Mouse (Mus musculus) embryo, embryonic 9.5 days (tissue): ENCODE measurements at regions not wholly inside any gene's neighbourhood (a gene's known extent, or its start where the extent isn't known, plus 50 kb on each side); places are given as distances from the start of the nearest gene placed in this dataset.

Experiments used
- DNase-seq: peaks from one replicate; pipeline ENCODE4 v3.0.0-alpha.2; 2017; ENCODE audit errors: extremely low spot score

GRCm38 (mm10) chr9:61757806-61758205 lies 156.5 kb downstream of the Rplp1 start:
- no peak for DNase-seq

- DNase-seq, result no peak
Measured at GRCm38 (mm10) chr9:61756801-61757342, 157.5 kb downstream of the Rplp1 start.

DNA sequence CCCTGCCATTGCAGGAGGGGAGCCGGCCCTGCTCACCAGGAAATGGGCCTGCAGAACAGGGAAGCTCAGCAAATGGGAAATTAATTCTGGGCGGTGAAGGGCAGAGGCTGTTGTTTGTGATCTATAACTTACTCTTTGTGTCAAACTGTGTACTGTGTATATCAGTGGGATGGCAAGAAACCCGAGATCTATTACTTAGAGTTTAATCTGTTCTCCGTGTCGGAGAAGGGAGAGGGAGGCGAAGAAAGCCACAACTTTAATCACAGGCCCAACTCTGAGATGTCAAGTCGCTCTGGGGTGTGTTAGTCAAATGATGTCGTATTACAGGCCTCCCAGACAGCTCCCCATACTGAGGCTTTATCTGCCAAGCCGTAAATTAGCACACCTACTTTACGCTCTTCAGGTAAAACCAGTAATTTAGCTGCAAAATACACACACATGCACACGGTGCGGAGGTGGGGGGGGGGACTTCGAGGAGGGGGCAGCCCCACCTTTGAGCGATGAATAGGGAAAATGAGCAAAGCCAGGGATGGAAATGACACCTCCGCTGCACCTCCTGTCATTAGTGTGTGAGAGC lies 158.0 kb downstream of the Rplp1 start:
- no peak for DNase-seq

DNA sequence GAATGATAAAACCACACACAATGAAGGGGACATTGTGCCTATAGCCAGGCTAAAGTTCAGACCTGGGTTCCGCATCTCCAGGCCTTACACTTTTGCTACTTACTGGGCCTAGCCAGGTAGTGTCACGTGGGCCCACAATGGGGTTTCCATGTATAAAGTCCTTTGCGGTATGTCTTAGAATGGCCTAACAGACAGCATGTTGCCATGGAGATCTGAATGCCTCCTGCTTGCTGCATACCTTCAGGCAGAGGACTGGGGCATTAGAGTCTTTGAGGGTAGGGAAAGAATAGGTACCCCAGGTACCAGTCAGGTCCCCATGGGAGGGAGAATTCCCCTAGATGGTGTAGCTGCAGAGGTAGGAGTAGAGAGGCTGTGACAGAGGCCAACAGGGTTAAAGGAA lies 159.0 kb downstream of the Rplp1 start:
- no peak for DNase-seq

- no peak for DNase-seq
Measured at GRCm38 (mm10) chr9:61753795-61754194, 160.5 kb downstream of the Rplp1 start.

- DNase-seq, result no peak
Measured at GRCm38 (mm10) chr9:61749201-61749600, 165.1 kb downstream of the Rplp1 start.

GRCm38 (mm10) chr9:61748416-61748815 lies 165.9 kb downstream of the Rplp1 start:
- no peak for DNase-seq

GRCm38 (mm10) chr9:61746401-61746800 lies 167.9 kb downstream of the Rplp1 start:
- no peak for DNase-seq

DNA sequence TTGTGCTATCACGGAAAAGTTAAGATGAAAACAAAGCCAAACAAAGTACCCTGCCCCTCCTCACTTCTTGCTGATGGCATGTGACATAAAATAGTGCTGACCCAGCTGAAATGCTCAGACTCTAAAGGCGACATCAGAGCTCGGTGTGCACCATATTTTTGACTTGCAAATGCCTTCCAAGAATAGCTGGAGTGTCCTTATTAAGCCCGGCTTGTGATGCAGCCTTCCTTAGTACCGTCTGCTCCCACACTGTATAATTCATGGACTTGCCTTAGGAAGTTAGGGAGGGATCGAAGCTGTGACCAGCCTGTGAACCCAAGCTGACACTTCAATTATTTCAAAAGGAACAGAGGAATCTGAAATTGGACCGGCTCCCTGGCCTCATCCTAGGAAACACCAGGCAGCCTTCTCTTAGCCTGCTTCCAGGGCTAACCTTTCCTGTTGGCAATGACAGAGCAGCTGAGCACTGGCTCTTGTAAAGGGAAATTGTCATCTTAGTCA lies 169.0 kb downstream of the Rplp1 start:
- no peak for DNase-seq

DNA sequence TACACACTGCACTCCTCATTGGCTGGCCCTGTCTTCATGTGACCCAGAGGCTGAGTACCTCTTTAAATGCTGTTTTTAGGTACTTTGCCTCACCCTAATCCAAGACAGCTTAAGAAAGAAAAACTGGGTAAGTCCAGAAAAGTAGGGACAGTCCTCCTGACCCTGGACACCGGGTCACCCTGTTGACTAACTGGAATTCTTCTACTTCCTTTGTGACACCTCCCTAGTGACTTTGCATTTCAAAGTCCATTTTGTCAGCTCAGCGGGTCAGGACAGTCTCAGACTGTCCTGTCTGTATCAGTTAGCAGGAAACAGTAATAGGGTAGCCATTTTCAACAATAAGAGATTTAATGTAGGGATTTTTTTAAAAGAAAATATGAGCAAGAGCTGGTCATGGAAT lies 180.8 kb downstream of the Rplp1 start:
- no peak for DNase-seq

DNA sequence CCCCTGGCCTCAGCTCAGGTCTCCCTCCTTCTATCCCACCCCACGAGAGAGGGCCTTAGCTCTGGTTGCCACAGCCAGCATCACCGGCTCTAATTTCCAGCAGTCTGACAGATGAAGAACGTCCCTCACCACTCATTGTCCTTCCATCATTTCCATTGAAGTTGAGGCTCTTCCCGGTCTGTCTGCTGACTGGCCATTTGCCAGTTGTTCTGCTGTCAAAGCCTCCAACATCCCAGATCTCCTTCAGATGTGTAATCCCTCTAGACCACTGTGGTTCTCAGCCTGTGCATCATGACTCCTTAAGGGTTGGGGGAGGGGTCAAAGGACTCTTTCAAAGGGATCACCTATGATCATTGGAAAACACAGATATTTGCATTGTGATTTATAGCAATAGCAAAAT lies 181.6 kb downstream of the Rplp1 start:
- DNase-seq, result no peak

GRCm38 (mm10) chr9:61728115-61728514 lies 186.2 kb downstream of the Rplp1 start:
- no peak for DNase-seq

DNA sequence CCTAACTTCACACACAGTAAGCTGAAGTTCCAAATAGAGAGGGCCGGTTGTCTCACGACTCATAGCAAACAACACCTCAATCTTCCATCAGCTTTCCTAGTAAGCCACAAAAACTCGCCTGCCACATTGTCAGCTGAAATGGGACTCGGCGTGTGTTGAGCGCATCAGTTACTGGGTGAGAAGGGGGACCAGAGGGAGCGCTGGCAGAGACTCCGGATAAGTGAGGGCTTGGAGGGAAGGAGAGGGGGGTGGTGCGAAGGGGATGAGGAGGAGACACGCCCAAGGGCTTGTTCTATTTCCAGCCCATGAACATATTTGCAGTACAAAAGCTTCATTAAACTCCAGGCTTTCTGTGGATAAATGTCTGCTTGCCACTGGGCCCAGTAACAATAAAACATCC lies 186.7 kb downstream of the Rplp1 start:
- no peak for DNase-seq

DNA sequence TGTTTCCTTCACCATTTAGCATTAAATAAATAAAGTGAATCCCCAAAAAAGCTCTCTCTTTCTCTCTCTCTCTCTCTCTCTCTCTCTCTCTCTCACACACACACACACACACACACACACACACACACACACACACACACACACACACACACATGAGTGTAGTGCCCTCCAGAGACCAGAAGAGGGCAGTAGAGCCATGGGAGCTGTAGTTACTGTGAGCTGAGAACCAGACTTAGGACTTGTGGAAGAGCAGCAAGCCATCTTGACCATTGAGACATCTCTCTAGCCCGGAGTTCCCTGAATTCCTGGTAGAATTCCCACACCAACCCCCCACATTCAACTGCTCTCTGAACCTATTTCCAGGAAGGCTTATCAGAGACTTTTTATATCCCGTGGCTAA lies 190.3 kb downstream of the Rplp1 start:
- DNase-seq, result no peak

GRCm38 (mm10) chr9:61723021-61723581 lies 191.2 kb downstream of the Rplp1 start:
- no peak for DNase-seq

- DNase-seq, result no peak
Measured at GRCm38 (mm10) chr9:61721851-61722250, 192.5 kb downstream of the Rplp1 start.

- no peak for DNase-seq
Measured at GRCm38 (mm10) chr9:61721071-61721470, 193.3 kb downstream of the Rplp1 start.

- DNase-seq, result no peak
Measured at GRCm38 (mm10) chr9:61720206-61720605, 194.1 kb downstream of the Rplp1 start.

DNA sequence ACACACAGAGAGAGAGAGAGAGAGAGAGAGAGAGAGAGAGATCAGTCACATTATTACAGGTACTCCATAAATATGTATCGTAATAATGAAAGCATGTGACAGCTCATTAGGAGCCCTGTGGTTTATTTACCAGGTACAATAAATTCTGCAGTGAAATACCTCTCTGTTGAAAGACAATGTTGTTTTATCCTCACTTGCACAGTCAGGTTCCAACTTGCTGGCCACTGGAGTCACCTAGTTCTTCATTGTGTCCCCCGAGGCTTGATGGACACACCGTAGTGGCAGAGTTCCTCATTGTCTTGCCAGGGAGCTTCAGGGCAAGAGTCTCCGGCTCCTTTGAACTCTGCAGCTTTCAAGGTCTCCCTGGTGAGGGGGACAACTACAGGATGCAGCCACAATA lies 197.6 kb downstream of the Rplp1 start:
- DNase-seq, result no peak

GRCm38 (mm10) chr9:61714331-61715035 lies 199.9 kb downstream of the Rplp1 start:
- DNase-seq, result no peak

DNA sequence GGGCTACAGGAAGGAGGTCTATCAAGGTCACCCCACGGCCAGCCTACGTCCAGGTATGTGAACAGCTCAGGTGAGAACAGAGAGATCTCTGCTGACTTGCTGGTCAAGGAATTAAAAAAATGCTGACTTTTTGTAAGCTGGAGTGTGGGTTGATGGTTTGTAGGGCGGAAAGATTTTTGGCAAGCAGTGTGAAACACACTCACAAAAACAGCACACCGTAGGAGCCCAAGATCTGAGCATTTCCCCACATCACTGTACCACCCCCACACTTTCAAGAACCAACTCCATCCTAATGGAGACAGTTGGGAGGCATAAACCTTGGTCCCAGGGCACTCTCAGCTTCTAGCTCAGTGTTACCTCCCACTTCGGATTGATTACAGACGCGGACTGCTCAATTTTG lies 200.5 kb downstream of the Rplp1 start:
- DNase-seq, result no peak

DNA sequence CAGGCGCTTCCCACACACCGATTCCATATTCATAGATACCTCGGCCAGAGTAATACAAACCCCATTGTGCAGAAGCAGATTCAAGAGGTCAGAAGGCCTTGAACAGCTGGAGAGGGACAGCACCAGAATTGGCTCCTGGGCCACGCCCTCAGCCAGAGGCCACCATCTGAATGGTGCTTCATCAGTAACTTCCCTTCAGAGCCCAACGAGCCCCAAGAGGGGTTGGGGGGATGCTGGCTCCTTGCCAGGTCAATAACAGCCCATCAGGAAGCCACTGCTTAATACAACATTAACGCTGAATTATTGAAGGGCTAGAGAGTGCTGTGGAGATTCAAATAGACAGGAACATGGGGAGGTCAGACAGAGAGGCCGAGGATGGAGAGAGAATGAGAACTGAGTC lies 203.0 kb downstream of the Rplp1 start:
- DNase-seq, result no peak

DNA sequence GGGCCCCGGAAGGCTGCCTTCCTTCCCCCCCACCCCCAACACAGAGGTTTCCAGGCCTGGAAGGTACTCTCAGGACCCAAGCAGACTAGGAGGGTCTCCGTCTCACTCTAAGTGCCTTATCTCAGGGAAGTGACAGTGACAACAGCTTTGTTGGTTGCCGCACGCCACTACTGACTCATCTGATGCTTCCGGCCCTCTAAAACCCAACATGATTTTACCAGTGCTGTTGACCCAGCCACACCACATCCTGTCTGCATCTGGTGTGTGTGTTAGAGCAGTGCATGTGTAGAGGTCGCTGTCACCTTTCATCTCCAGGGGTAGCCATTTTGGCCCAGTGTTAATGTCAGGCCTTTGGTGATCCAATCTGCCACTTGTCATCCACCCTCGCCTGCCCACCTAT lies 206.5 kb downstream of the Rplp1 start:
- no peak for DNase-seq
